Mouse (Mus musculus): ENCODE measurements around the gene Ostf1.

The Ostf1 gene

DNA sequence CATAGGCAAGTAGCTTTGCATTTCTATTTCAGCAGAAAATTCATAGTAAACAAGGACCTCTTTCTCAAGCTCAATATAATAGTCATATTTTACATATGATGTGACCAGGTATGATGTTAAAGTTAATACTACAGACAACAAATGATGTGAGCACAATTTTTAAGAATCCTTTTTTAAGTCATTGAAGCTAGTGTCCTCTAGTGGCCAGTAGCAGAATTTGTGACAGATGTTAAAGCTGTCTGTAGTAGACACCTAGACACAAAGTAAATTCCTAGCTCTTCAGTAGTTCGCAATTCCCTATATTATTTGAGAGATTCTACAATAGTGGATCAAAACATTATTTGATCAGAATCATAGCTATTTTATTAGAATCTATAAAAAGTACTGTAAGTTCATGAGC is 73.9 kb downstream of the Ostf1 start:
- no peak for DNase-seq

DNA sequence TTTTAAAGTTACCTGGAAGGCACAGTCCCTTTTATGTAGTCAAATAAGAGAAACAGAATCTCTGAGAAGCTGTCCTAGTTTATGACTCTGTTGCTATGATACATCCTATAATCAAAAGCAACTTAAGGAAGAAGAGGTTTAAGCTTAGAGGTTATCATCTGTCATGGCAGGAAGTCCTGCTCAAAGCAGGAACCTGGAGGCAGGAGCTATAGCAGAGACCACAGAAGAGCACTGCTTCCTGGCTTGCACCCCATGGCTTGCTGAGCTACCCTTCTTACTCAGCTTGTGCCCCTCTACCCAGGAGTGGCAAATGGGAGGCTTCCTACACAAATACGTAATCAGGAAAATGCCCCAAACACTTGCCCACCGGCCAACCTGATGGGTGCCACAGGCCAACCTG is 76.0 kb downstream of the Ostf1 start:
- no peak for DNase-seq

DNA sequence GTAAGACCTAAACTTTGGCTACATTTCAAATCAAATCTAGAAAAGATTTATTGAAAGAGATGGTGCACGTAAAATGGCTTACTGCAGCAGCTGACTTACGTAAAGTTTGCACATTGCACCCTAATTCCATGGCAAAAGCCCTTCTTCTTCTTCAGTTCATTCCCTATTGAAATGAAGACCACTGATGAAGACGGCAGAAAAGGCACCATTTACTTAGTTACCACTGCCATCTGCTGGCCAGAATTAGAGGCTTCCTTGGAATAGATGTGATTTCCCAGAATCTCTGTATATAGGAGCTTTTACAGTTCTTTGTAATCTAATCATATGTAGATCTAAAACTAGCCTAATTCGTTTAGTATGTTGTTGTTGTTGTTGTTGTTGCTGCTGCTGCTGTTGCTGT is 83.0 kb downstream of the Ostf1 start:
- DNase-seq = peak; percentile 46 to 82
